Mouse (Mus musculus): ENCODE measurements around the gene Traip. TPM values are rescaled to one million over a fixed set of nuclear protein-coding genes. Genes with fewer than 3 reads are reported as not detected.

Traip gene
- polyA plus RNA-seq, 1 experiment from 2014 or later: 21.7 TPM

DNA sequence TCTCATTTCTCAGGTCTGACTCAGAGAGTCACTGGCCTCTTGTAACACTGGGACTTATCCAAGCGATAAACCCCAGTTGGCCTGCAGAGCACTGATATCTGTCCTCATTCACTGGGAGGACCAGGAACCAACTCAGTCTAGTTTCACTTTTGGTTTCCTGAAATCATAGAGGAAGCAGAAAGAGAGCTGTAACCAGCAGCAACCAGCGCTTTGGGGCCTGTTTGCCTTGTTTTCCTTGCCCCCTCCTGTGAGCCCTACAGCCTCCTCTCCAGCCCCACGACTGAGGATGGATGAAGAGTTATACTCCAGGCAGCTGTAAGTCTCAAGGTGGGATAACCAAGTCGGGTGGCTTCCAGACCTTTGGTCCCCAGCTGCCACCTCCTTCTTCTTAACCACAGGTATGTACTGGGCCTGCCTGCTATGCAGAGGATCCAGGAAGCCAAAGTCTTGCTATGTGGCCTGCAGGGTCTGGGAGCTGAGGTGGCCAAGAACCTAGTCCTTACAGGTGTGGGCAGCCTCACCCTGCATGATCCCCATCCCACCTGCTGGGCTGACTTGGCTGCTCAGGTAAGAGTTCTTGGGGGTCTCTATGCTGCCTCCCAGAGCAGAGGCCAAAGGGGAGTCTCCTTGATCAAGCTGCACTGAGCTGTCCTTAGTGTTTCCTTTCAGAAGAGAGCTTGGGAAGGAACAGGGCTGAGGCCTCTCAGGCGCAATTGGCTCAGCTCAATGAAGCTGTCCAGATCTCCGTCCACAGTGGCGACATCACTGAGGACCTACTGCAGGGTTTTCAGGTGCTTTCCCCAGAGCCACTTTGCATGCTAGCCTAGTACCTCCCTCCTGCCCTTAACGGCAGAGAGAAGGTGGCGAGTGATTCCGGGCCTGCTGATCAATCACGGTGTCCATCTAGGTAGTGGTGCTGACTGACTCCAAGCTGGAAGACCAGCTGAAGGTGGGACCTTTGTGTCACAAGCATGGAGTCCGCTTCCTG, 25.8 kb downstream of the Traip start, which contains the start of gene Uba7:
Uba7 (plus strand) TSS at position 107 of the 988 bp plus-strand sequence.
- Histone ChIP-seq H3K4me2 (no peak within 1 kb of the TSS), H3K4me3 (no peak within 1 kb of the TSS), H3K4me1 (no peaks in the 10 kb centered on the region), H3K27ac (no peak within 1 kb of the TSS), H3K36me3 (ENCODE audit: poor library complexity, severe bottlenecking) (peaks cover 13% of the 10 kb centered on the region), H3K27me3 (no peaks in the 10 kb centered on the region), H3K9me3 (replicated peaks) (no peaks in the 10 kb centered on the region), H3K9ac (no peak within 1 kb of the TSS)
- no peak for ATAC-seq
- WGBS: 73% methylated on average over 12 of the region's 12 CpGs

- Histone ChIP-seq H3K4me2 (no peak overlapping the region), H3K27ac (no peak overlapping the region), H3K4me1 (peaks cover 25% of the 10 kb centered on the region), H3K4me3 (no peak overlapping the region), H3K36me3 (ENCODE audit: poor library complexity, severe bottlenecking) (no peaks in the 10 kb centered on the region), H3K9me3 (replicated peaks) (no peaks in the 10 kb centered on the region), H3K27me3 (peaks cover under 1% of the 10 kb centered on the region; the same call in 1 of the 2 replicates), H3K9ac (no peak overlapping the region)
- WGBS: 85% methylated on average over 12 of the region's 12 CpGs
- no peak for ATAC-seq
Measured at GRCm38 (mm10) chr9:107978815-107979214, 28.9 kb downstream of the Traip start.

DNA sequence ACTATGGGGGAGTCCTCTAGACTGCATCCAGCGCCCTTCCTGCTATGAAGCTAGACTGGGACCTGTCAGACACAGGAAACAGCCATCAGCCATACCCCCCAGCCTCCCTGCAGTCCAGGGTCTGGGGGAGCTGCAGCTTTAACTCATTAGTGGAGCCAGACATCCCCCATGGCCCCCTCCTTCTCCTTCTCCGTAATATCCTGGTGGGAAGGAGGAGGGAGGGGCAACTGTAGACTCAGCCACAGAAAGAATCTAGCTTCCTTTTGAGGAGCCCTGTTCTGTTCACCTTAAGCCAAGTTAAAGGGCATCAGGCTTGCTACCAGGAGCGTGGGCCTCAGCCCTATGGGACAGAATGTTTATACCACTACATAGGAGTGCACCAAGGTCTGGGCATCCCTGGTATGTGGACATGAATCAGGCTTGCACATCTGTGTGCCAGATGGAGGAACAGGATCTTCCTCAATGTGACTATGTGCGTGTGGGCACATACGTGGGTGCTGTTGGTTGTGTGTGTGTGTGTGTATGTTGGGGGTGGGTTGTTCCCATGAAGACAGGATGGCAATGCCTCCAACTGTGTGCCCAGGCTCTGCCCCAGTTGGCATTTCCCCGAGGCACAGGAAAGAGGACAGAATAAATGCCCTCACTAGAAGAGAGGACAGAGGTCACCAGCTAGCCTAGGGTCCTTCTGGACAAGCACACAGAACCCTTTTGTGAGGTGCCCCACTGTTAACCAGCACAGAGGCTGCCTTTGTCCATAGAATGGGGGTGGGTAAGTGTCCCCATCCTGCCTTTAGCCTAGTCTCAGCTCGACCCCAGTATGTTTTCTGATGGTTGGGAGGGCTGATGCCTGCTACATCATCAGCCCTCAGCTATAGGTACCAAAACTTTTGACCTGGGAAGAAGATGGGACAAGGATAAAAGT, 32.0 kb downstream of the Traip start:
- no peaks in the 10 kb centered on the region for H3K36me3 ChIP-seq (ENCODE audit: poor library complexity, severe bottlenecking)
- peak overlapping the region; percentile 8; the same call in 1 of the 2 replicates for H3K4me2 ChIP-seq
- H3K27ac ChIP-seq: peak overlapping the region; percentile 40; the same call in 1 of the 2 replicates
- WGBS: 60% methylated on average over 7 of the region's 7 CpGs
- peaks cover 16% of the 10 kb centered on the region for H3K27me3 ChIP-seq
- no peak overlapping the region; the same call in 1 of the 2 replicates for H3K9ac ChIP-seq
- H3K4me1 ChIP-seq: peaks cover 42% of the 10 kb centered on the region
- H3K9me3 ChIP-seq (replicated peaks): no peaks in the 10 kb centered on the region
- H3K4me3 ChIP-seq: no peak overlapping the region
- no peak for ATAC-seq

GRCm38 (mm10) chr9:107982681-107983346, 32.9 kb downstream of the Traip start, which contains the start of gene Gm20661:
Gm20661 (plus strand) TSS chr9:107983058.
- H3K4me3 ChIP-seq: no peak within 1 kb of the TSS
- no peaks in the 10 kb centered on the region for H3K36me3 ChIP-seq (ENCODE audit: poor library complexity, severe bottlenecking)
- WGBS: 56% methylated on average over 14 of the region's 14 CpGs
- H3K27me3 ChIP-seq: peaks cover 21% of the 10 kb centered on the region
- H3K4me1 ChIP-seq: peaks cover 42% of the 10 kb centered on the region
- ATAC-seq: no peak
- H3K9me3 ChIP-seq (replicated peaks): no peaks in the 10 kb centered on the region
- H3K9ac ChIP-seq: peak within 1 kb of the TSS; percentile 41; the same call in 1 of the 2 replicates
- H3K27ac ChIP-seq: peak within 1 kb of the TSS; percentile 40; the same call in 1 of the 2 replicates
- peak within 1 kb of the TSS; percentile 23 for H3K4me2 ChIP-seq

DNA sequence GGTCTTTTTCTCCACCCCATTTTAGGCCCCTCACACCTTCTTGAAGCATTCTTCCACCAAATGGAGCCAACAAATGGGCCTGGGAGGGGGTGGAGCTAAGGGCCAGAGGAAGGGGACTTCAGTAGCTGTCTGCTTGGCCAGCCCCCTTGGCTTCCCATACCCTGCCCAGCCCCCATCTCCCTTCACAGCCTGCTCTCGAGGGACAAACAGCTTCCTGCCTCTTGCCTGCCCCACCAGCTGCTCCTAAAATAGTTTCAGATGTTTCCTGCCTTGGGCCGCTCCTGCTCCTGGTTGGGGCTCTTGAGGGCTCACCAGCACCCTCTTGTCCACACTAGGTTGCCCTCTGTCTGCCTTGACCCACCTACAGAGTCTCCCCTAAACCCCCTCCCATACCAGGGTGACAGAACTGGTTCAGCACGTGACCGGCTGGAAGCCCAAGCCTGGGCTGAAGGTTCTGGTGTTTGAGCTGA, 33.5 kb downstream of the Traip start:
- H3K4me2 ChIP-seq: no peak overlapping the region
- H3K9ac ChIP-seq: no peak overlapping the region
- H3K27me3 ChIP-seq: peaks cover 21% of the 10 kb centered on the region
- no peak for ATAC-seq
- no peak overlapping the region; the same call in 1 of the 2 replicates for H3K27ac ChIP-seq
- H3K4me1 ChIP-seq: peaks cover 42% of the 10 kb centered on the region
- H3K9me3 ChIP-seq (replicated peaks): no peaks in the 10 kb centered on the region
- WGBS: 43% methylated on average over 4 of the region's 4 CpGs
- no peak overlapping the region for H3K4me3 ChIP-seq
- H3K36me3 ChIP-seq (ENCODE audit: poor library complexity, severe bottlenecking): no peaks in the 10 kb centered on the region

DNA sequence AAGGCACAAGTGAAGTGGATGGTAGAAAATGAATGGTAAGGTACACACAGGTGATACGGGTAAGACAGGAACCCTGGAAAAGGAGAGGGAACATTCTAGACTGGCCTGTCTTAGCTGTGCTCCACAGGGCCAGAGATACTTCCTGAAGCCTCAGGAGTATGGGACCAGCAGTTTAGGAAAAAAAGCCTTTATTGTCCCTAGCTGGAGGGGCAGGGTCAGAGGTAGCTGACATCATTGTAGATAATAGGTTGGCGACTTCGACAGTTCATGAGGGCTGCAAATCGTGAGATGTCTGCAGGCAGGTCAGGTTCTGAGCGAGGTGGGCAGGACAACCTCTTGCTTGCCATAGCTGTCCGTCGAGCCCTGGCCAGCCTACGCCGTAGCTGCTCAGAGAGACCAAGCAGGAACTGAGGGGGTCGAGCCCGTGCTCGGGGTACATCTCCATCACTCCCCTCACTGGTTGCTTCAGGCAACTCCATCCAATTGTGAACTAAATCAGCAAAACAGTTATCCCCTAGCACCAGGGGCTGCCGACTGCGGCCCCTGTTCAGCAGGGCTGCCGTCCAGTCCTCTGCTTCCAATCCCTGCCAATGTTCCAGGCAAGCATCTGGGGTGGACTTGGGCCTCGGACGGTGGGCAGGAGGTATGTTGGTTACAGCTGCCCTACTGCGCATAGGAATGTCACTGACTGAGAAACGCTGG, 34.3 kb downstream of the Traip start:
- H3K27me3 ChIP-seq: peaks cover 21% of the 10 kb centered on the region
- WGBS: 83% methylated on average over 19 of the region's 19 CpGs
- H3K27ac ChIP-seq: no peak overlapping the region
- H3K36me3 ChIP-seq (ENCODE audit: poor library complexity, severe bottlenecking): no peaks in the 10 kb centered on the region
- no peaks in the 10 kb centered on the region for H3K9me3 ChIP-seq (replicated peaks)
- H3K4me1 ChIP-seq: peaks cover 42% of the 10 kb centered on the region
- ATAC-seq: no peak
- peak overlapping the region; percentile 60 for H3K4me3 ChIP-seq
- 0 out of 2 replicates have a peak overlapping the region, but pooled peaks have one; percentile 58 for H3K9ac ChIP-seq
- H3K4me2 ChIP-seq: peak overlapping the region; percentile 89

- no peak for ATAC-seq
- Histone ChIP-seq H3K36me3 (ENCODE audit: poor library complexity, severe bottlenecking) (no peaks in the 10 kb centered on the region), H3K27ac (0 out of 2 replicates have a peak overlapping the region, but pooled peaks have one; percentile 25)
Measured at GRCm38 (mm10) chr9:107984754-107985055, 34.8 kb downstream of the Traip start.

GRCm38 (mm10) chr9:107985131-107986119, 35.5 kb downstream of the Traip start, which contains the start of gene Inka1:
Inka1 (minus strand) TSS chr9:107985879.
- Histone ChIP-seq H3K9me3 (replicated peaks) (no peaks in the 10 kb centered on the region), H3K4me3 (peak within 1 kb of the TSS; percentile 60), H3K27me3 (peaks cover 21% of the 10 kb centered on the region), H3K9ac (peak within 1 kb of the TSS; percentile 58), H3K36me3 (ENCODE audit: poor library complexity, severe bottlenecking) (no peaks in the 10 kb centered on the region), H3K4me2 (peak within 1 kb of the TSS; percentile 89), H3K27ac (peak within 1 kb of the TSS; percentile 25; the same call in 1 of the 2 replicates), H3K4me1 (peaks cover 42% of the 10 kb centered on the region)
- WGBS: under 1% methylated on average over 57 of the region's 58 CpGs
- peak; percentile 86 for ATAC-seq

More at GRCm38 (mm10) chr9:107984754-107985055, 34.8 kb downstream of the Traip start:
- peaks cover 42% of the 10 kb centered on the region for H3K4me1 ChIP-seq
- H3K9ac ChIP-seq: peak overlapping the region; percentile 58; the same call in 1 of the 2 replicates
- no peaks in the 10 kb centered on the region for H3K9me3 ChIP-seq (replicated peaks)
- H3K4me3 ChIP-seq: peak overlapping the region; percentile 60
- peaks cover 21% of the 10 kb centered on the region for H3K27me3 ChIP-seq
- 80% methylated on average over 9 of the region's 9 CpGs for WGBS
- peak overlapping the region; percentile 89 for H3K4me2 ChIP-seq

- WGBS: 9% methylated on average over 18 of the region's 18 CpGs
- no peaks in the 10 kb centered on the region for H3K9me3 ChIP-seq (replicated peaks)
- H3K4me1 ChIP-seq: peaks cover 41% of the 10 kb centered on the region
- H3K4me2 ChIP-seq: peak overlapping the region; percentile 89
- peaks cover 21% of the 10 kb centered on the region for H3K27me3 ChIP-seq
- H3K36me3 ChIP-seq (ENCODE audit: poor library complexity, severe bottlenecking): no peaks in the 10 kb centered on the region
- no peak overlapping the region for H3K27ac ChIP-seq
- peak overlapping the region; percentile 60 for H3K4me3 ChIP-seq
- peak; percentile 72 for ATAC-seq
- no peak overlapping the region for H3K9ac ChIP-seq
Measured at GRCm38 (mm10) chr9:107986376-107986775, 36.4 kb downstream of the Traip start.

- Histone ChIP-seq H3K27me3 (peaks cover 21% of the 10 kb centered on the region), H3K4me2 (no peak overlapping the region), H3K9me3 (replicated peaks) (no peaks in the 10 kb centered on the region), H3K4me3 (no peak overlapping the region), H3K27ac (no peak overlapping the region), H3K9ac (no peak overlapping the region), H3K36me3 (ENCODE audit: poor library complexity, severe bottlenecking) (no peaks in the 10 kb centered on the region), H3K4me1 (peaks cover 26% of the 10 kb centered on the region)
- 87% methylated on average over 3 of the region's 3 CpGs for WGBS
- ATAC-seq: no peak
Measured at GRCm38 (mm10) chr9:107987950-107988349, 38.0 kb downstream of the Traip start.
